Mouse (Mus musculus) MEL-GATA-1-ER (cell line): ENCODE measurements at regions not wholly inside any gene's neighbourhood (a gene's known extent, or its start where the extent isn't known, plus 50 kb on each side); places are given as distances from the start of the nearest gene placed in this dataset.

Experiments
- DNase-seq: peaks from one replicate; pipeline ENCODE4 v3.0.0-alpha.2; 2012; ENCODE audit warnings: low read depth; ENCODE audit errors: extremely low read depth

GRCm38 (mm10) chr2:117807121-117807520, 304.6 kb upstream of the Thbs1 start:
- DNase-seq: no peak

GRCm38 (mm10) chr2:117811506-117811905, 300.2 kb upstream of the Thbs1 start:
- no peak for DNase-seq

- DNase-seq: no peak
These were observed 299.7 kb upstream of the Thbs1 start for GRCm38 (mm10) chr2:117811931-117812330.

GRCm38 (mm10) chr2:117819701-117820225, 291.9 kb upstream of the Thbs1 start:
- DNase-seq: no peak

- no peak for DNase-seq
These were observed 291.0 kb upstream of the Thbs1 start for GRCm38 (mm10) chr2:117820708-117821107.

- DNase-seq: no peak
These were observed 286.6 kb upstream of the Thbs1 start for GRCm38 (mm10) chr2:117825088-117825487.

GRCm38 (mm10) chr2:117827278-117827677, 284.4 kb upstream of the Thbs1 start:
- DNase-seq: no peak

GRCm38 (mm10) chr2:117838387-117838786, 273.3 kb upstream of the Thbs1 start:
- DNase-seq: no peak

- no peak for DNase-seq
These were observed 271.3 kb upstream of the Thbs1 start for GRCm38 (mm10) chr2:117840406-117840805.

GRCm38 (mm10) chr2:117842309-117842986, 269.2 kb upstream of the Thbs1 start:
- DNase-seq: no peak

GRCm38 (mm10) chr2:117852442-117852841, 259.2 kb upstream of the Thbs1 start:
- no peak for DNase-seq

- no peak for DNase-seq
These were observed 249.4 kb upstream of the Thbs1 start for GRCm38 (mm10) chr2:117862301-117862700.

- no peak for DNase-seq
These were observed 246.6 kb upstream of the Thbs1 start for GRCm38 (mm10) chr2:117865119-117865518.

- DNase-seq: no peak
These were observed 244.7 kb upstream of the Thbs1 start for GRCm38 (mm10) chr2:117866946-117867345.

- DNase-seq: no peak
These were observed 244.3 kb upstream of the Thbs1 start for GRCm38 (mm10) chr2:117867409-117867808.

GRCm38 (mm10) chr2:117868857-117869256, 242.8 kb upstream of the Thbs1 start:
- DNase-seq: no peak

- no peak for DNase-seq
These were observed 240.0 kb upstream of the Thbs1 start for GRCm38 (mm10) chr2:117871507-117872282.

- DNase-seq: no peak
These were observed 233.9 kb upstream of the Thbs1 start for GRCm38 (mm10) chr2:117877816-117878215.

- DNase-seq: no peak
These were observed 229.5 kb upstream of the Thbs1 start for GRCm38 (mm10) chr2:117882136-117882535.

- DNase-seq: no peak
These were observed 228.8 kb upstream of the Thbs1 start for GRCm38 (mm10) chr2:117882890-117883289.

- no peak for DNase-seq
These were observed 225.2 kb upstream of the Thbs1 start for GRCm38 (mm10) chr2:117886516-117886915.

GRCm38 (mm10) chr2:117901311-117901710, 210.4 kb upstream of the Thbs1 start:
- no peak for DNase-seq

GRCm38 (mm10) chr2:117902837-117903236, 208.8 kb upstream of the Thbs1 start:
- DNase-seq: no peak
